Mouse (Mus musculus) heart, adult 10 weeks (tissue): ENCODE data around the gene Patj. TPM values are rescaled to one million over a fixed set of nuclear protein-coding genes. Genes with fewer than 3 reads are reported as not detected.

ENCODE experiments used
- polyA plus RNA-seq: library from polyadenylated mRNA; stranded (reverse); fragments of 350-450 nt; fragmentation: Illumina TruSeq; extraction: RNeasy Lipid Tissue Mini Kit (QIAGEN cat#74804); gene quantifications from one replicate; pipeline ENCODE4 v1.2.3, GENCODE M21; 2014; ENCODE audit warnings: low read depth, low replicate concordance

Gene Patj
- 13.2 TPM for polyA plus RNA-seq

GRCm38 (mm10) chr4:98395690-98396437, at the start of gene Patj:
TSS of gene Patj (plus strand) at chr4:98395785.

GRCm38 (mm10) chr4:98382716-98383424, 12.7 kb upstream of the Patj start, which contains the start of gene Tm2d1:
TSS of gene Tm2d1 (minus strand) at chr4:98383306.

GRCm38 (mm10) chr4:98726590-98727237, 331.1 kb downstream of the Patj start, which contains the start of gene L1td1:
TSS of gene L1td1 (plus strand) at chr4:98726734.

Other genes with a start within 250 kb of the Patj start
- 56.1 TPM for gene Tm2d1, start 12.5 kb upstream of the Patj start, polyA plus RNA-seq